Mouse (Mus musculus): ENCODE measurements at regions not wholly inside any gene's neighbourhood (a gene's known extent, or its start where the extent isn't known, plus 50 kb on each side); places are given as distances from the start of the nearest gene placed in this dataset.
A peak's percentile ranks its signal among the peaks of the same experiment; 100 is the strongest.

DNA sequence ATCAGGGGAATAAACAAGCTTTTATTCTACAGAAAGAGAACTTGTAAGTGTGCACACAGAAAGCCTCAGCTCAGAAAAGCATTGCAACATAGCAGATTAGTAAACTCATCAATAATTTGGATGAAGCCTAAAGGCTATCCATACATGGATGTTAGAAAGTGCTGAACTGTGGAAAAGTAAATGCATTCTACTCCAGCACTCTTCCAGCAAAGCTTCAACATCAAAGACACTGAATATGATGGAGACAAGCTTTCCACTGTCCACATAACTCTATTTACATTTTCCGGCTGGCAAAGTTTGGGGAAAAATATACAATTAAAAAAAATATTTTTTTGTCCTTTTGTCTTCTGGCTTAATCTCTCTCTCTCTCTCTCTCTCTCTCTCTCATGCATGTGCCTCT lies 69.7 kb downstream of the Slitrk6 start:
- no peak for DNase-seq

DNA sequence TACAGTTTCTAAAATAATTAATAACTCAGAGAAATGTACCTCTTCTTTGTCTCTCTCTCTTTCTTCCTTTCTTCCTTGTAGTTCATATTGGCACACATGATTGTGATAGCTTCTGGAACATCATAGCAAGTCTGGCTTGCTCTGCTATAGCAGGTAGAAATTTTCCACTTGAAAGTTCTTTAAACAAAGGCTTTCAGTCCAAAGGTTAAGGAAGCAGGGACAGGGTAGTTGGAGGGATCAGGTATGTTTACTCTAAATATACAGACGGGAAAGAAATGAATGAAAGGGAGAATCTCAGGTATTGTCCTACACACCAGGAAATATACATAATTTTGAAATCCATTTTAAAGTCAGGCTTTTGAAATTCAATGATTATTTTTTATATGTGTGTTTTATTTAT lies 75.2 kb downstream of the Slitrk6 start:
- DNase-seq, result no peak

DNA sequence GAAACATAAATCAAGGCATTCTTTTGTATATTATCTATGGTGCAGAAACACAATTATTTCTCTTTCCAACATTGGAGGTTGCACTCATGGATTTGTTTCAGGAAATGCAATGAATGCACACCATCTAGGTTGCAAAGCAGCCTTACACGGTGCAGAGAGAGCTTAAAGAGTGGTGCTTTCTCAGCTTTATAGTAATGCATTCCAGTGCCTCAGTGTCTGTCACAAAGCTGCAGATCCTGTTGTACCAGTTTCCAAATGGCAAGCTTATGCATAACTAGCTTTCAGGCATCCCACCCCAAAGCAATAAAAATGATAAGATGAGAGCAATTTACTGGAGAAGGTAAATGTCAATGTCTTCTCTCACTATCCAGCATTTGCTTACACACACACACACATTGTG lies 89.2 kb downstream of the Slitrk6 start:
- DNase-seq, result no peak

DNA sequence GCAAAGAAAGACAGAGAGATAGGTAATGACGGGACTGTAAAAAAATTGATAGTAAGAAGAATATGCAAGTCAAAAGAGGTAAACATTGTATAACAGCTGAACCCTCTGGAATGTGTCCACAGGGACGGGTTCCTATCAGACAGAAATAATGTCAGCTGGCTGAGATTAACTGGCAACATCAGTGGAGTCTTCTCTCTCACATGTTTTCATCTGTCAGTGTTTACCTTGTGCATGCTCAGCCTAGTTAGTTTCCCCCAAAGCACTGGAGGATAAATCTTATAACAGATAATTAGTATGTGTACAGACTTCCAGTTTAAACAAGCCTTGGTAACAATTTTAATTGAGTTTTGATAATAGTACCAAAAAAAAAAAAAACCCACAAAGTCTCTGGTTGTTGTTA lies 91.7 kb downstream of the Slitrk6 start:
- no peak for DNase-seq

DNA sequence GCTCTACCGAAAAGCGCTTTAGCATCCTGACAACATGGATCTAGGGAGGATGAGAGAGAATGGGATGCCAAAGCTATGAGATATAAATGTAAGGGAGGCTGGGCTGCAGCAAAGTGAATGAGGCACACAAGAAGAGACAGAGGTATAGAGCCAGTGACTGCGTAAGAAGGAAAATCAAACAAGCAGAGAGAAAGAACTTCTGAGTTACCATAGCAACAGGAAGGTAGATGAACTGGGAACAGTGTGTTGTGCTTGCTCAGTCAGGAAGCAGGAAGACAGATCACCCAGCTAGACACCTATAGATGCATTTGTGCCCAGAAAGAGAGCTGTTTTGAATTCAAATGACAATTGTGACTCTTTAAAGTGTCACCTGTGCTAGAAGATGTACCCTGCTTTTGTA lies 120.8 kb downstream of the Slitrk6 start:
- DNase-seq, result no peak

DNA sequence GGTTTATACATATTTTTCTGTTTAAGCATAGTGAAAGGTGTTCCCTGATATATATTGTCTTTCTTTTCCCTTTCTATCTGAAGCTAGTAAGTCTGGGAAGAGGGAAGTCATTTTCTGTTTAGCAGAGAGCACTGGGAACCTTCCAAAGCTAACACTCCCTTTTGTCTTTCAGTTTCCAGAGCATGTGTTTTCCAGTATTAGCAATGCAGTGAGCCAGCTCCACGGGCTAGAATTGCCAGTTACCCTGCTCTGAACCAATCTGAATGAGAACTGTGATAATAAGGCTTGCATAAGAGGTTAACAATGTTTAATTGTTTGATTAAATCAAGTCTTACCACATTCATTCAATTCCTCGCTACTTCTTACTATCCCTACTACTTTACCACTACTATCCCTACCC lies 131.2 kb downstream of the Slitrk6 start:
- peak; percentile 86 for DNase-seq

DNA sequence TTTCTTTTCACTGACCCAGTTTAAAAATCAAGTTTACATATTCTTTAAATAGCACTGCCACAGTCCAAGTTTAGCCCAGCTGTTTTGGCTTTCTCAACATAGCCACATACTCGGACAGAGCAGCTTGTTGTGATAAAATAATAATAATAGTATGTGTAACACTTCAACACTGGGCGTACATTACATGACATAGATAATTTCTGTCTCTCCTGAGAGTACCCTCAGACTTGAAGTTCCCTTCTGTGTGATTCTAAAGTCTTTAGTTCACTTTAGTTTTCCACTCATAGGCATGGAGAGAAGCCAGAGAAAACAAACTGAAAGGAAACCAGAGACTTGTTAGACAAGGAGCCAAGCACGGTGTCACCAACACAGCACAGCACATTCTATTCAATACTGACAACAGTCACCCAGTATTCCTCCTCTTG lies 136.4 kb downstream of the Slitrk6 start:
- DNase-seq, result no peak

DNA sequence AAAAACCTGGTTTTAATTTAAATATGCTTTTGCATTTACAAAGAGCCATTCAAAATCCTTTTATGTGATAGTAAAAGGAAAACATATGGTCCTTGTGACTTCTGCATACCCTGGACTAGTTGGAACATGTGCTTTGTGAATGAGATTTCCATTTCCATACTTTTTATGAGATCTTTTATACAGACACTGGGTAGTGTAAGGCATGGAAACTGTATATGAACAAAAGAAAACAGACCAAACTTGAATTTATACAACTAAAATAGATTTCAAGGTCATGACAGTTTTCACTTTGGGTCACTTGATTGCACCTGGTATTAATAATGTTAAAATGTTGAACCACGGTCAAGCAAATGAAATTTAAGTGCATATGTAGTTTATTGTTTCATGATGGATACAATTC lies 138.5 kb downstream of the Slitrk6 start:
- DNase-seq, result no peak

DNA sequence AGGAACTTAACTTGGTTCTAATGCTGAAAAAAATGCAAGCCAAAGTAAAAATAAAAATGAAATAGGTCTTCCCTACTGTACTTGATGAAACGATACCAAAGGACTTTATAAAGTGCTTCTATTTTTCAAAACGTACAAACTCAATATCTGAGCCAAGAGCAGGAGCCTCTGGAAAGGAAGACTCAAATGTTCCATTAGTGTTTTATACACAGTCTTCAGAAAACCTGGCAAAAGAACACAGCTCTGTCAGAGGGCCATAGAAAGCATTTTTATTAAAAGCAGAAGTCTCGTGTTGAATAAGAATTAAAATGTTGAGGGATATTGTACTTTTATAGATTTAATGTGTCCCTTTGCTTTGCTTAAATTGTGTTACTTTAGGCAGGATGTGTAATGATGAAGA lies 174.6 kb downstream of the Slitrk6 start:
- DNase-seq, result no peak

DNA sequence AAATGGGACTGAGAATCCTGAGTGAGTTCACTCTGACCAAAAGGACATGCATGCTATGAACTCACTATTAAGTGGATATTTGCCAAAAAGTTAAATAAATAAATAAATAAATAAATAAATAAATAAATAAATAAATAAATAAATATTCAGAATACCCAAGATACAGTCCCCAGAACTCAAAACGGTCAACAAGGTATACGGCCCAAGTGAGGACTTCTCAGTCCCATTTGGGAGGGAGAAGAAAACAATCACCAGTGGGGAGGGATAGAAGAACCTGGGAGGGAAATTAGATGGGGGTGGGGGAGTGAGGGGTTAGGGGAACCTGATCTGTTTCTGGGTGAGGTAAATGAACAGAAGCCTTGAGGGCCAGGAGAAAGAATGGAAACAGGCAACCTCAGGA lies 184.2 kb downstream of the Slitrk6 start:
- DNase-seq, result no peak

DNA sequence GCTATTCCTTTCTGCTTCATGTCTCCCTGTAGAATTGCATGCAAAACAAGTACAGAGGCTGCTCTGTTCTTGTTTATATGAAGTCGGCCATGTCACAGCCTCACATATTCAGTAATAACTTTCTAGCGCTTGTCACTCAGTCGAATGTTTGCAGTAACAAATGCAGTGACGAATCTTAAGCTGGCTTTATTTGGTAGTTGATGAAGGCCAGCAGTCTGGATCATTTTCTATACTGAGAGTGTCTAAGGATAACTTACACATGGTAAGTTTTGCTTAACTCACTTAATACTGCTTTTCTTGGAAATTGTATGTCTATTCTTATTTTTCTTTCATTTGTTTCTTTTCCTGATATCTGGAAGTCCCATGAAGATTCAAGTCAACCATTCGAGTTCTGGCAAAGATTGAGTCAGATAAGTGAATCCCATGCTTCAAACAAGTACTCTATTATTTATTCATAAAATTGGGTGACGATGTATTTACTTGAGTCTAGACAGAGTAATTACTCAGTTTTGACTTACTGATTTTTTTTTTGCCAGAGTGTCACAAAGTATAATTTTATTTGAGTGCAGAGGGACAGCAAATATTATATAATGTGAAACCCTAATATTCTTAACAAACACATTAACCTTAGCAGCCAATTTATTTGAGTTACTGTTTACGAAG lies 189.0 kb downstream of the Slitrk6 start:
- DNase-seq, result no peak

DNA sequence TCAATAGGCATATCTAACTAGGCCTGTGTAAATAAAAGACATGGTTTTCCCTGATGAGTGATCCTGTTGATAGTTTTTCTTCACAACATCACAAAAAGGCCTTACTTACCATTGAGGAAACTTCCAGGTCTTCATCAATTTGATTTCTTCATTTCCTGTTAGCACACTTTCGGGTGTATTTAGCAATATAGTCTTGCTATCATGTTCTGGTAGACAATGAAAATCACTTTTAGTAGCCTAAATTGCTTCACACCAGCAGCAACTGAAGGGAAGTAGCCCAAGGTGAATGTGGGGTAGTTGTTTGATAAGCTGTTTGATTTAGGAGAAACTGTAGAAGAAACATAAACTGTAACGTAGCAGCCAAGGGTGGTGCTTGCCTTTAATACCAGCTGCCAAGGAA lies 190.3 kb downstream of the Slitrk6 start:
- no peak for DNase-seq

DNA sequence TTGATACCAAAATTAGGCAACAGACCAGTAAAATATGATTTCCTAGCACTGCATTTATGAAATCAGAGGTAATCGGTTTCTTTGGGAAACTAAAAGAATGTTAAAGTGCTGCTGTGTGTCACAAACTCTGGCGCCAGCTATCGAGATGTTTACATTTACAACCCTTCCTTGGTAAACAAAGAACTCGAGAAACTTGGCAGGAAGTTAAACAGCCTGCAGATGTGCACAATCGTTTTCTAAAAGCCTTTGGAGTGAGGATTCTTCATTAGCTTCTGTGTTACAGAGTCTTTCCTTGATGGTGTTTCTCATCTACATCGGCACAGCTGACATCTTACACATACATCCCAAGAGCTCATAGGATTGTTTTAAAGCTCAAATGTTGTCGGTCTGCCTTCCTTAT lies 209.7 kb downstream of the Slitrk6 start:
- no peak for DNase-seq

DNA sequence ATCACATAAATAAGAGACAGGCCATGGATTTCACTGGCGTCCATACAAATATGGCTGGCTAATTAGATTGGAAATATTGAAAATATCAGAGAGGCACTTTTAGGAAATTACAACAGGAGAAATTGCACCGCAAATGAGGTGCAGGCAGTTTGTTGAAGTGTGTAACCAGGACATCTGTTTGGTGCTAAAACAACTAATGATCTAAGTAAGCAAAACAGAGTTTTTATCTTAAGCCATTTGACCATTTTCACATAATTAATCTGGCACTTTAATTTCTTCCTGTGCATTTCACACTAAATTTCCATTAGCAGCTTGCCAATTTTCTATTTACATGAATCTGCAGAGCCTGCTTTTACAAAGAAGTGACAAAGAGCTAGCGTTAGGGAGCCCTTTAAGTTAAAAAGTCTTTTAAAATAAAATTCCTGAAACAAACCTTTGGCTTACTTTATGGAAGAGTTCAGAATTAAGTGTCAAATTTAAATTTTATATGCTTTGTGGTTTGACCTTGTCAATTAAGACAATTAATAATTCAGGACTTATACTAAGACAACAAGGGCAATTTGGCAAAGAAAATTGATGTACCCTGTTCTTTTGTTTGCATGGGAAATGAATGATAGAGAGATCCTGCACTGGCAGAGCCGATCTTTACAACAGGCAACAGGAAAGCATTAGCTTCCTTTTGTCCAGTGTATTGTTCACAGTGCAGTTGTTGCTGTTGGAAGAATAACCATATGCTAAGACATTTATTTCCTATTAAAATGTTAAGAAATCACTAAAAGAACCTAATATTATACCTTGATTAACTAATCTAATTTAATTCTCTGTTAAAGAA lies 211.4 kb downstream of the Slitrk6 start:
- DNase-seq, result no peak

DNA sequence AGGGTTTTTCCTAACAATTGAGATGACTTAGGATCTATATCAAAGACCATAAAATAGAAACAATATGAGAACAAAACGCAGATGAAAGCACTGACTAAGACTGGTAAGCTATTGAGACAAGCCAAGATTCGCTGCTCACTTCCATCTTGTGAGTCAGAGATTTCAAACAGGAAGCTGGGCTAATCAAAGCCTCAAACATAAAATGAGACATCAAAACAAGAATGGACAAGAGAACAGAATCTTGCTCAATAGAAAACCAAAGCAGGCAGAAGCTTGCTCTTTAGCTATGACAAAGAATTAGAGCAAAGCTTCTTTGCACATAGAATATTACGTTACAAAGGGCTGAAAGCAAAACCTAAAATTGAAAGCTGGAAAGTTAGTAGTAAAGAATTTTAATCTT lies 227.6 kb downstream of the Slitrk6 start:
- DNase-seq, result no peak

DNA sequence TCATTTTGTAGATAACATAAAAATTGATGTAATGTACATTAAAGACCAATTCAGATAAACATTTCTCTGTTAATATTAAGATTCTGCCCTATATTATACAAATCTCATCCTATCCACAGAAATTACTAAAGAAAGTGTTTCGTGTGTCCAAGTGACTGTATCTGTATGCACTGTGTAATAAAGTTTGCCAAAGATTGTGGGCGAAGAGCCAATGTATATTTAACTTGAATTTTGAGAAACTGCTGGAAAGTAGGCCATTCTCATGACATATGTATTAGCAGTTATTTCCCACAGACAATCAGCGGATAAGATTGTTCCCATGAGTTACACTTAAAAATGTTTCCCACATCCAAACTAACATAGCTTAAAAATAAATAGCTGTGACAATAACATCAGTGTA lies 269.9 kb downstream of the Slitrk6 start:
- DNase-seq, result no peak

DNA sequence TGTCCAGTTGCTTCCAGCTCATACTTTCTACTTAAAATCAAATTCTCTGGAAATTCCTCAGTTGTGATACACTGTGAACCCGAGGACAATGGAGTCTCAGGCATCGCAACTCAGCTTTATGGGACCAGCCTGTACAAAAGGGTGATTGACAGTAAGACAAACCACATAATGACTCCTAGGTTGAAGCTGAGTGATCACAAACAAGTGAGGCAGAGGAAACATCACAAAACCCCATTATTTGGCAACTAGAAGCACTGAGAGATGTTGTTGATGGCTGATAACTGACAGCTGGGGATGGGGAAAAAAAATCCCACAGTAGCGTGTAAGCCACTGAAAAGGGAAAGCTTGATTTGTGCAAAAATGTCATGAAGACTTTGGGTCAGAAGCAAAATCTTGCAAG lies 282.2 kb downstream of the Slitrk6 start:
- DNase-seq, result no peak

DNA sequence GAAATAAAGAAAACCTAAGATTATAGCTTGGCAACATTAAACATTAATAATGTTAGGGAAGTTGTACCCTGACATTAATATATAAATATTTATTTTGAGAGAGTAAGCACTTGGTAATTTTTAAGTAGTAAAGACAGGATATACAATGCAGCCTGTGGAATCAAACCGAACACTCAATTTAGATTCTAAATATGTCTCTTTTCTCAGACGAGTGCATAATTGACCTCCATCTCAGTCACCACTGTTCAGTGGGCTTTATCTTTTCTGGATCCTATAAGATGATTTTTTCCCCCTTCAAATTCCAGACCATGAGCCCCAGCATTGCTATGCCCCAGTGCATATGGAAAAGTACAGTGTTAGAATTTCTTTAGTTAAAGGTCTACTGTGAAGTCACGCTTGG lies 282.8 kb downstream of the Slitrk6 start:
- DNase-seq, result no peak

DNA sequence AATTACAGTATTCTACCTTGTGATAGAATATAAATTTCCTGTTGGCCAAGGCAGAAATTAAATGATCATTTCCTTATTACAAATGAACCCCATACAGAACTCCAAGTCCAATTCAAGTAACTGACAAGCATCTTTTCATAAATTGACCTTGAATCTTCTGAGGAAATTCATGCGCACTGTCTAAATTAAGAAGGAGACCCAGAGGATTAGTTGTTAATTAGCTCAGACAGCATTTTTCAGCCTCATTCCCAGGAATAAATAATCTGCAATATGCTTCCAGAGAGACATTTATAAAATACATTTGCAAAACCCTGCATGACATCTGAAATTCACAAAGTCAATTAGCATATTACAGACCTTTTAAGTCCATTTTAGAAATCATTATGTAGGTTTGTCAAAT lies 284.2 kb downstream of the Slitrk6 start:
- no peak for DNase-seq

DNA sequence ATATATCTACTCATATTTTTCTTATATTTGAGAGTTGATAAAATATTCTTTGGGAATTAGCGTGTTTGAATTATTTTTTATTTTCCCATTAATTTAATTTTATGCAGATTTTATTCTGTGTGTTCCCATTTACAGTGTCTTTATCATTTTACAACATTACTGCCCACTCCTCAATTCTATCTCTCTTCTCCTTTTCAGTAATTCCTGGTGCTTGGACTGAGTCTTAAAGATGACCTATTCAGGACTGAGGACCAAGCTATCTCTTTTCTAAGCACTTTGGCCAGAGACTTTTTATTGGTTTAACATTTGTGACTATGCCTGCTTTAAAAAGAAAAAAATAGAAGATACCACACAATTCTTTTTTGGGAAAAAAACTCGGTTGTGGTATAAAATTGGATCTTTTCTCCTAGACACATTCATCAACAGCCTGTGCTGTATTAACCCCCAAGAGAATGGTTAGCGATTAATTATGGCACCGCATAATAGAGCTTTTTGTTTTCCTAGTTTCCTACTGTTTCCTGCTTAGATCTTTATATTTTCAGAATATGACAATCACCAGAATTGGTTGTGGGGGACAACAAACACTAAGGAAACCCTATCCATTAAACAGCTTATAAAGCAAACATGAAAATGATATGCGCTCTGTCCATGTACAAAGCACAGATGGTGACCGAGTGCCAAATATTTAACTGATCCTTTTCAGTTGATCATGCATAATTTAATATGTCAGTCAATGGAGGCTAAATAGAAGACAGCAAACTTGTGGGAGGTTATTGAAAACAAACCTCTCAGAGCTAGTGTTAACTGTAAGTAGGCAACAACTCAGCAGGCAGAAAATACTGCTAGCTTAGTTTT lies 286.3 kb downstream of the Slitrk6 start:
- DNase-seq, result no peak
